Mouse (Mus musculus) frontal cortex, postnatal 25 days (tissue): ENCODE data around the gene Stx16.

Experiments used
- DNase-seq, 2 experiments: peaks; one replicate each; pipeline ENCODE4 v3.0.0; 2022; ENCODE audit warnings: low spot score in 2 of 2

Gene Stx16

GRCm38 (mm10) chr2:174075673-174076432 lies at the start of gene Stx16:
TSS of gene Stx16 (plus strand) at chr2:174076308.
- DNase-seq: peak; percentile 89 to 91

DNA sequence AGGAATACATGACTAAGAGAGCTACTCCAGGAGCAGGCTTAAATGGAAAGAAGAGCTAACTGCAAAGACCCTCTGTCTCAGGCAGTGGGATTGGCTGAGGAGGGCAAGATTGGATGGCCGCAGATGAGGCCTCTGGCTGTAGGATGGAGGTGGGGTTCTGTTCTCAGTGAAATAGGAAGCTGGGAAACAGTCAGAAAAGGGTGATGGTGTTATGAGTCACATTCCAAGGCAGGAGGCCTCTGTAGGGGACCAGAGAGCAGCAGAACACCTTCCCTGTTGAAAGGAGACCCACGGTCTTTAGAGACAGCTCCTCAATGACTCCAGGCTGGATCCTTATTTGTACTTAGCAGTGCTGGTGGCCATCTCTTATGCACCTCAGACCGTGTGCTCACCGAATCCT lies 49.7 kb upstream of the Stx16 start:
- no peak for DNase-seq

GRCm38 (mm10) chr2:174033257-174033800 lies 42.8 kb upstream of the Stx16 start:
- DNase-seq: no peak

- no peak for DNase-seq
These were observed 28.5 kb upstream of the Stx16 start for GRCm38 (mm10) chr2:174047656-174048055.

GRCm38 (mm10) chr2:174049481-174050338 lies 26.4 kb upstream of the Stx16 start:
- DNase-seq: no peak

- no peak for DNase-seq
These were observed 25.8 kb upstream of the Stx16 start for GRCm38 (mm10) chr2:174050339-174050685.

DNA sequence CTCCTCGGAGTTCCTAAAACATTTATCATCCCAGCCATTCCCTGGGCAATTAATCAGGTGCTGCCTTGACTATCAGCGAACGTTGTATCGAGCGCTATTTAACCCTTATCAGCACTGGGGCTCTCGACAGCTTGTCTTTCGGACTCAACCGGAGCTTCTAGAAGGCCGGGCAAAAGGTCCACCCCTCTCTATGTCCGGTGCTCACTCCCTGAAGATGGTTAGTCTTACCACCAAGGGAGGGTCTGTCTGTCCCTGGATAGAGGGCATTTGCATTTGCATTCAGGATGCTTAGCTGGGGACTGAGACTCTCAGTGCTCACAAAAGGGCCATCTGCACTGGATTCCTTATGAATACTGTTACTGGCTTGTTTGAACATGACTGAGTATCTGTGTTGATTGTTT lies 25.0 kb upstream of the Stx16 start:
- no peak for DNase-seq

DNA sequence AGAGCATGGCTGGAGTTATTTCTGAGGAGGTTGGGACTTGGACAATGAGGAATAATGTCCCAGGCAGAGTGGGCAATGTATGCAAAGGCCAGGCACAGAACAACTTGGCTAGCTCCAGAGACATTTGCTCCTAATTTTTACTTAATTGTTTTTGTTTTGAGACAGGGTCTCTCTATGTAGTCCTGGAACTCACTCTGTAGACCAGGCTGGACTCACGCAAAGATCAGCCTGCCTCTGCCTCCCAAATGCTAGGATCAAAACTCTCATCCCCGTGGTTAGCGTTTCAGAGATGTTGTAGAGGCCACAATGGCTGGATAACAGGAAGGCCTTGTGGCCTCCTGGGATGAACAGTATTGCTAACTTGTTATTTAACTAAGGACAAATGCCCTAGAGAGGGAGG lies 21.6 kb upstream of the Stx16 start:
- no peak for DNase-seq

DNA sequence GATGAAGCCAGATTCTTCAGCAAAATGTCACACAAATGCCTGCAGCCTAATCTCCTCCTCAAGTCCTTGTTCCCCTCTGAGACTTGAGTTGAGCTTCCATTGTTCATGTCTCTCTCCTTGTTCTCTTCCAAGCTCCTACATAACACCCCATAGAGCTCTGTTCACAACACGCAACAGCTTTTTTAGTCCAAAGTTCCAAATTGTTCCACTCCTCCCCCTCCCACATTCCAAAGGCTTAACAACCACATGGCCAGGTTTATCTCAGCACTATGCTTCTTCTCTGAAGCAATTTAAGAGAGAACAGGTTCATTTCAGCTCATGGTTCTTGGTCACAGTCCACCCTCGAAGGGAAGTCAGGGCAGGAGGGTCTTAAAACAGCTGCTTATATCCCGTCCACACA lies 18.4 kb upstream of the Stx16 start:
- DNase-seq: no peak

- no peak for DNase-seq
These were observed 17.7 kb upstream of the Stx16 start for GRCm38 (mm10) chr2:174058316-174058939.

DNA sequence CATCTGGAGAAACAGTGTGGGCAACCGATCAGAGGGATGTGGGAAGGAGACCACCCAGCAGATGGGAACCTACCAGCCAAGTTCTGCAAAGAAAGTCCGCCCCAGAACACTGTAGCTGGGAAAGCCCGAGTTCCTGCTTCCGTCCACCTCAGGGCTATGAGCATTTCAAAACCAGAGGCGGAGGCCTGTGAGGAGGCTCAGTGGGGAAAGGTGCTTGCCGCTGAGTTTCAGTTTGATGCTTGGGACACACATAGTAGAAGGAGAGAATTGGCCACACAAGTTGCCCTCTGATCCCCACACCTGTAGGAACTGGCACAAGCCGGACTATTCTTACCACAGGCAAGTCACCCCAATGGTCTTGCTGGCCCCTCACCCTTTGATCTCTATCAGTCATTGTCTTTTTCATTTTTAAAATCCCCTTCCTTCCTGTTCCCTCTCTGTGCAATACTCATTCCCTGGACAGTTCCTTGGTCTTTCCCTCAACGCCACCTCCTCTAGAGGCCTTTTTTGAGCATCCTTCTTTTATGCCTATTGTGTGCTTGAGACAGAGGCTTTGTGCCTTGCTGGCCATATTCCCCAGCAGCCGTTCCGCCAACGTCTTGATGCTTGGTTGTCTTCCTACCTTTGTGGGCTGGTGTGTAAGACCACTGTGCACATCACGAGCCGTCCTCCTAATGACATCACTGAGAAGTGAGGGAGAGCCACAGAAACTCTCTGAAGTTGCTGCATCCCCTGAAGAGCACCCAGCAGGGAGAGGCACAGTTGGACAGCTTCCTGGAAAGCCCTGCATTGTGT lies 16.3 kb upstream of the Stx16 start:
- no peak for DNase-seq

DNA sequence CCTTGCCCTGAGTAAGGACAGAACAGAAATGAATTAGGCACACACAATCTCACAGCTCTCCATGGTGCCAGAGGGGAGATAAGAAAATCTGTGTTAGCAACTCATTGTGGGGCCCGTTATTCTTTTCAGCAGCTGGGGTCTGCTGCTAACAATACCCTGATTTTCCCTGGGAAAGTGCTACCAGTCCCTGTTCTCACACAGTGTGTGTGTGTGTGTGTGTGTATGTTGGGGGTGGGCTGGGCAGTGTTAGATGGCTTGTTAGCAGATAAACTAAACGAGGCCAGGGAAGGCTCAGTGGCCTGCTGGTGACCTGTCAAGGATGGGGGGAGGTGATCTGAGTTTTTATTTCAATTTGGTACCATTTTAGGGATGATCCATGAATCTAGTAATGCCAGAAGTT lies 14.9 kb upstream of the Stx16 start:
- no peak for DNase-seq

GRCm38 (mm10) chr2:174063074-174063473 lies 13.0 kb upstream of the Stx16 start:
- DNase-seq: no peak

GRCm38 (mm10) chr2:174063527-174064211 lies 12.4 kb upstream of the Stx16 start:
- DNase-seq: no peak

DNA sequence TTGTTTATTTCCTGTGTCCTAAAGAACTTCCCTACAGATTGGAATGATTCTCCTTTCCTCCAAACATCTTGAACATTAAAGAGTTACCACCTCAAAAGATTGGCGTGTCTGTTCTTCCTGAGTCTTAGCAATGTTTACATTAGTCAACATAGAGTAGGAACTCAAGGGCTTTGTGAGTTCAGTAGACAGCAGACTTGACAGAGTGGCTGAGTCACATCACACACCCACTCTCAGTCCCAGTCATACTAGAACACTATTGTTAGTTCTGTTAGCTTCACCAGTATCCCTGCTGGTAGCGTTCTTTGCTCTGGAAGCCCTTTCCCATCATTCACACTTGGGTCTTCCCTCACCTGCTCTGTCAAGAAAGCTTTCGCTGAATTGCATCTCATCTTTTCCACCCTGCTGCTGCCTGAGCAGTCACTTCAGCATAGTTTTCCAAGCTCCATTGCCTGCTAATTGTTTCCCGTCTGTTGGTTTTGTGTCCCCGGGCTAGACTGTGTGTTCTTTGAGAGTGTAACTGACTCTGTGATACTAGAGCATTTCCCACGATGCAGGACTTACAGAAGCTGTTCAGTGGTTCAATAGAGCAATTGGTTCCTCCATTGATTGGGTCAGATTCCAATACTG lies 8.2 kb upstream of the Stx16 start:
- DNase-seq: no peak

- no peak for DNase-seq
These were observed 6.5 kb upstream of the Stx16 start for GRCm38 (mm10) chr2:174069532-174070049.

GRCm38 (mm10) chr2:174071406-174071805 lies 4.7 kb upstream of the Stx16 start:
- no peak for DNase-seq

- no peak for DNase-seq
These were observed 2.8 kb upstream of the Stx16 start for GRCm38 (mm10) chr2:174073156-174073790.

GRCm38 (mm10) chr2:174074621-174075020 lies 1.5 kb upstream of the Stx16 start:
- DNase-seq: no peak

- no peak for DNase-seq
These were observed 987 bp upstream of the Stx16 start for GRCm38 (mm10) chr2:174075072-174075570.
